Mouse (Mus musculus) myocyte (in vitro differentiated cells): Measurements from ENCODE around the gene Pcf11.

Experiments
- CEBPB ChIP-seq: IDR thresholded peaks from 2 replicates; pipeline ENCODE4 v1.6.1; 2011; ENCODE audit warnings: mild to moderate bottlenecking, moderate library complexity; ENCODE audit not compliant: poor library complexity, insufficient read depth, severe bottlenecking
- E2F4 ChIP-seq: IDR thresholded peaks from one replicate; pipeline ENCODE4 v1.6.1; 2011; ENCODE audit warnings: mild to moderate bottlenecking, control low read depth, moderate library complexity; ENCODE audit not compliant: insufficient read depth
- MYOD1 ChIP-seq, 3 experiments: IDR thresholded peaks; one replicate each; pipeline ENCODE4 v1.6.1; 2011; ENCODE audit warnings: control low read depth in 2 of 3, low read depth in 2 of 3, mild to moderate bottlenecking in 2 of 3, moderate library complexity in 1 of 3; ENCODE audit not compliant: insufficient read length in 2 of 3, control insufficient read depth in 1 of 3
- POLR2A ChIP-seq: IDR thresholded peaks from one replicate; pipeline ENCODE4 v1.6.1; 2011; ENCODE audit warnings: low read depth, mild to moderate bottlenecking, control low read depth, moderate library complexity; ENCODE audit not compliant: insufficient read length
- POLR2AphosphoS2 ChIP-seq: IDR thresholded peaks from one replicate; pipeline ENCODE4 v1.6.1; 2011; ENCODE audit warnings: low read depth, control low read depth; ENCODE audit not compliant: insufficient read length
- TCF3 ChIP-seq: IDR thresholded peaks from one replicate; pipeline ENCODE4 v1.6.1; 2011; ENCODE audit warnings: low read depth, control low read depth; ENCODE audit not compliant: insufficient read length
- USF1 ChIP-seq: IDR thresholded peaks from one replicate; pipeline ENCODE4 v1.6.1; 2011; ENCODE audit warnings: low read depth, mild to moderate bottlenecking, control low read depth, moderate library complexity

DNA sequence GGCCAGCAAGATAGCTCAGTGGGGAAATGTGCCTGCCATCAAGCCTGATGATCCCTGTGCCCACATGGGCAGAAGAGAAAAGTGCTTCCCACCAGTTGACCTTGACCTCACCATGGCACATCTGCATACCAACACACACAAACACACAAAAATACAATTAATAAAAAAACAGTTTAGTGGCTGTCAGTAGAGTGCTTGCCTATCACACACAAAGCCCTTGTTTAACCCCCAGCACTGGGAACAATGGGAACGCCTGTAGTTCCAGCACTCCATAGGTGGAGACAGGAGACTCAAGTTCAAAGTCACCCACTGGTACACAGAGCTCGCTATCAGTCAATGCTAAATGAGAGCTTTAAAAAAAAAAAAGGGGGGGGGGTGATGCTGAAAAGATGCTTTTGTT, 13.3 kb downstream of the Pcf11 start:
- TF ChIP-seq POLR2AphosphoS2: no peak
- no peak for TF ChIP-seq POLR2A
- no peak for TF ChIP-seq E2F4
- no peak for TF ChIP-seq MYOD1 (IDR thresholded peaks at IDR 0.05; ENCODE audit: control insufficient read depth in 1 of 3, insufficient read length in 2 of 3, low read depth in 2 of 3)
- no peak for TF ChIP-seq TCF3
- no peak for TF ChIP-seq USF1
- TF ChIP-seq CEBPB: no peak
